Mouse (Mus musculus): ENCODE data around the gene Adamts1.

The Adamts1 gene

DNA sequence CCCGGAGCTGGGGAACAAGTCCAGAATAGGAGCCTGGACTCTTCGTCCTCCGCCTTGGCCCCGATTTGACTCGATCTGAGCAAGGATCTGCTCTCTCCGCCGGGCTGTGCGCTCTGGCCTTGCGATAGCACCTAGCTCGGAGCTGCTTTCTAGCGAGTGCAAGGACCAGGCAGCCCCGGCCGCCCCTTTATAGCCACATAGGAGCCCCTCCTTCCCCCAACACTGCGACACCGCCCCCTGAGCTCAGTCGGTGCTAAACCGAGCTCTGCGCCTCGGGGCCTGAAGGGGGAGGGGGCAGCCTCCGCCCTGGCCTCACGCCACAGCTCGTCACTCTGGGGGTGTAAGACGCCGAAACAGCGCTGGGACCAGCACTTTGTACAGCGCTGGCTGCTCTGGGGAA is at the start of gene Adamts1:
TSS of gene Adamts1 (minus strand) at position 160 of the 400 bp plus-strand sequence.
- peak; percentile 37 to 58 for DNase-seq

DNA sequence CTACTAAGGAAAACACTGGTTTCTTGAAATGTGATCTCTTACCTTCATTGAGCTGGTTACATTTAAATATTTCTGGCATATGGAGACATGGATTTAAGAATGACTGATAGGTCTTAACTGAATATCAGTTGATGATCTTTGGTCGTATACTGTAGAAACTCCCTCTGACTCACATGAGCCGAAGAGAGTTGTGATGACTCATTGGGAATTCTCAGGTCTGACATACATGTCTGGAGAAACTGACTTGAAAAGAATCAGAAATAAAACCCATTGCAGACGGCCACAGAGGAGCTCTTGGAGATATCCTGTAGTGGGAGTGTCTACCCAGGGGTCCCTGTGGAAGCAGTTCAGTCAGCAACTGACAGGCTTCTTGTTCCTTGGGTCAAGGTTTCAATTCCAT is 24.2 kb upstream of the Adamts1 start:
- DNase-seq = no peak

GRCm38 (mm10) chr16:85822330-85822916 is 19.5 kb upstream of the Adamts1 start:
- DNase-seq = no peak

- DNase-seq = no peak
These were observed 17.0 kb upstream of the Adamts1 start for GRCm38 (mm10) chr16:85819808-85820458.

- DNase-seq = no peak
These were observed 11.2 kb upstream of the Adamts1 start for GRCm38 (mm10) chr16:85814116-85814515.

DNA sequence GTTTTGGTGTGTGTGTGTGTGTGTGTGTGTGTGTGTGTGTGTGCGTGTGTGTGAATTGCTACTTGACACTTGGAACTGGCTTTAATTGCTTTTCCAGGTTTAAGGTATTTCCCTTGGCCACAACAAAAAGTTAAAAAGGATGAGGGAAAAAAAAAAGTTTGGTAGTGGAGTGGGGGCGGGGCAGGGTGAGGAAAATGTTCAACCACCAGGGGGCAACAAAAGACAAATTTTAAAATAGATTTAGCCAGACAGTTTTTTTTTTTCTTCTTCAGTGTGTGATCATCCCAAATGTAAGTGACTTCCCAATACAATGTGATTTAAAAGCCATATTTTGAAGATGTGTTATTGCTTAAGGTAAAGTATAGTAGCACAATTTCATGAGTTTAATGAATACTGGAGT is 4.7 kb upstream of the Adamts1 start:
- peak in 1 of 2 experiments; percentile 54 for DNase-seq

DNA sequence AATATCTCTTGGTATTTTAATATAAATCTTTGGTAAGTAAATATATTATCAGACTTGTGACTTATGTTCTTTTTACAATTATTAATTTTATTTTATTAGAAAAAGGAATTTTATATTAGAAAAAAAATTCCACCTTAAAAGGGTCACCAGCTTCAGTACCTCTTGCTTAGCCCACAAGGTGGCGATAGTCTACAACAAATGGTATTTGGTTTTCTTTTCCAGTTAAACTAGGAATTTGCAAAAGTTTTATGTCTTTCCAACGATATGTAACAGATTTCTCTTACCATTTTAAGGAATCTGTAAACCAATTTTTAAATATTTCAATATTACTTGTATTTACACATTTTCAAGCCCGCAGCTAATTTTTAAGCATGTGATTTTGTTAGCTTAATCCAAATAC is 4.2 kb upstream of the Adamts1 start:
- peak; percentile 54 to 64 for DNase-seq

DNA sequence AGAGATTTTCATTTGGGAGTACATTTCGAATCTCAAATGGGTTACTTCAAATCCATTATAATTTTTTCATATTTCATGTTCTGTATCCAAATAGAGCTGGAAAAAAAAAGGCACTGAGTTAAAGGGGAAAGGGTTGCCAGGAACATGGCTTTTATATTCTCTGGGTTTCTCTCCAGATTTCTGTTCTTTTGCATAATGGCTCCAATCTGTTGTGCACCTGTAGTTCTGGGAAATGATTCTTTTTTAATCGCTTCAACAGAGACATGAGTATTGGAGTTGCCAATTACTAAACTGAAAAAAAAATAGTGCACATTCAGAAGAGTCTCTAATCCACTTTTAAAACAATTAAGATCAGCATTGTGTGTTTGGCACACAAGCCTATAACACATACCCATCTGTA is 2.7 kb upstream of the Adamts1 start:
- no peak for DNase-seq

- peak; percentile 28 to 39 for DNase-seq
These were observed 969 bp upstream of the Adamts1 start for GRCm38 (mm10) chr16:85803613-85804551.

GRCm38 (mm10) chr16:85801971-85802811 is 722 bp downstream of the Adamts1 start:
- peak; percentile 21 to 48 for DNase-seq

GRCm38 (mm10) chr16:85801252-85801651 is 1.7 kb downstream of the Adamts1 start:
- peak; percentile 67 to 76 for DNase-seq

DNA sequence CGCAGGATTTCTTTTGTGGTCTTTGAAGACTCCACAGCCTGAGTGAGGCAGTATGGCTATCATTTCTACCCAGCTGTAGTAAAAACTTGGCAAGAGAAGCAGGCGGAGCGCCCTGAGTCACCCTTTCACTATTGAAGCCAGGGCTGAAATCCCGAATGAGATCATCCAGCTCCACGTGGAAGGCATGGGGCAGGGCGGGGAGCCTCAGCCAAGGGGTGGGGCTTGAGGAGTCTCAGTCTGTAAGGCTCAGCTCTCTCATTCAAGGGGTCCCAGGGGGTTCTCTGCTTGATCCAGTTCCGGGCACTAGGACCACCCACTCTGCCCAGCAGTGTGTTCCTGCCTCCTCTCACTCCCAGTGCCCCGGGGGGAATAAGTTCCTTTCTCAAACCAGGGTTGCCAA is 2.2 kb downstream of the Adamts1 start:
- peak; percentile 70 to 76 for DNase-seq

- DNase-seq = no peak
These were observed 2.9 kb downstream of the Adamts1 start for GRCm38 (mm10) chr16:85799971-85800370.

DNA sequence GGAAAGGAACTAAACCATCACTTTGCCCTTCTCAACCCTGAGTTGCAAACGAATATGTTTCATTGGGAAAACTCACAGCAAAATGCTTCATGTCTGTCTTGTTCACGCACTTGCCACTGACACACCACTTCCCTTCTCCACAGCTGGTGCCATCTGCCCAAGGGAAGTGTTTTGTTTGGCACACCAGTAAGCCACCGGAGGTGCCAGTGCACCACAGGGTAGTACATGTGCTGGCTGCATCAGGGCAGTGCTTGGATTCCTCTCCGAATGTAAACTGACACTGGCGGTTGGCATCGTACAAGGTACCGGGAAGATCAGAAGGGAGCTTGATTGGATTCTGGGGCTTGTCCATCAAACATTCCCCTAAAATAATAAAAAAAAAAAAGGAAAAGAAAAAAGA is 4.6 kb downstream of the Adamts1 start:
- no peak for DNase-seq

GRCm38 (mm10) chr16:85797161-85797560 is 5.8 kb downstream of the Adamts1 start:
- DNase-seq = no peak

DNA sequence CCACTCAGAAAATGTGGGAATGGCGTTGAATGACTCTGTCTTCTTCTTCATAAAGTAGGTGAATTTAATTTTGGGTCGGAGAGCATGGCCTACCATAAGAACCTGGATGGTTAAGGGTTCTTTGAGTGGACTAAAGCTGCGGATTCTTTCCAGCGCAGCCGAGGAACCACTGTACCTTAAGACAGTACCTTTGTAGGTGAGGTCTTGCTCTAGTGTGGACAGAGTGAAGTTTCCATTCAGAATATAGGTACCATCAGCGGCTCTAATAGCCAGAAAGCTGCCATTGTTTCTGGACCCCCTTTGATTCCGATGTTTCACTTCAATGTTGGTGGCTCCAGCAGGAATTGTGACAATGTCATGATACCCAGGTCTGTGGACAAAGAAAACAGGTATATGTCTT is 7.2 kb downstream of the Adamts1 start:
- no peak for DNase-seq

GRCm38 (mm10) chr16:85793166-85793830 is 9.6 kb downstream of the Adamts1 start:
- DNase-seq = no peak

DNA sequence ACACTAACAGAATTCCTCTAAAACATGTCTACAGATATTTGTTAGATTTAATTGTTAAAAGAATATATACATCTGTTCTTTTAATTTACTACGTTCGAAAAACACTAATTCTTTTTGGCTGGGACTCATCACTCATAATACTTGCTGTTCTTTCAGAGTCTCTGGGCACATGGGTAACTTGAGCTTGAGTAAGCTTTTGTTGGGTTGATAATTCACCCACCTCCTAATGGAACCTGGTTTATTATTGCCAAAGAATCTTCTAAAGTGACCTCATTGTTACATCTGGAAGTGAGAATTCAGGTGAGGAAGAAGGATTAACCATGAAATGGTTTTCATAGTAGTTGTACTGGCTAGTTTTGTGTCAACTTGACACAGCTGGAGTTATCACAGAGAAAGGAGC is 21.8 kb downstream of the Adamts1 start:
- DNase-seq = no peak

DNA sequence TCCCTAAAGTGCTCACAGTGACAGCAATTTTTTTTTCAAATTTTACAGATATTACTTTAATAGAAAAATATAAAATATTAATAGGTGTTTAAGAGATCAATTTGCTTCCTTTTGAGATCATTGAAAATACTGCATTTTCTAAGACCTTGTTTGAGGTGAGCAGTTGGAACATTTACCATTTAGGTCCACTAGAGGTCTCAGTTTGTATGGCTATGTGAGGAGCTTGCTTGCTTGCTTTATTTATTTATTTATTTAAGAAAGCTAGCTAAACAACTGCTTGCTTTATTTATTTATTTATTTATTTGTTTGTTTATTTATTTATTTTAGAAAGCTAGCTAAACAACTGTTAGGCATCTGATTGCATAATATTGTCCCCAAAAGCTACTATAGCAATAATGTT is 23.1 kb downstream of the Adamts1 start:
- DNase-seq = no peak

DNA sequence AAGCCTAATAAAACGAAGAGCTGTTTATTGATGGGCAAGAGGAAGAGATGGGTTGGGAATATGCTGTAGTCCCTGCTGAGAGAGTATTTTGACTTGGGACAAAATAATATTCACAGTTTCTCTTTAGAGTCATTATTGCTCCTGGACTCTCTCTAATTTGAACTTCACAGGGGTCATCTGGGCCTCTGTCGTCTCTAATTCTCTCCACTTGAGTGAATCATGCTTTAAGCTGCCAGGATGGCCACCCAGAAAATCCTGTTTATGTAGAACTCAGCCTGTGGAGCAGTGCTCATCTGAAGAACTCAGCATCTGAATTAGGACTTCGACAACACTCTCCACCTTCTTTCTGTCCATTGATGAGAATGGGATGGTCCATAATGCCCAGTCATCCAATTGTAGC is 30.6 kb downstream of the Adamts1 start:
- no peak for DNase-seq

GRCm38 (mm10) chr16:85767341-85767740 is 35.6 kb downstream of the Adamts1 start:
- DNase-seq = no peak

DNA sequence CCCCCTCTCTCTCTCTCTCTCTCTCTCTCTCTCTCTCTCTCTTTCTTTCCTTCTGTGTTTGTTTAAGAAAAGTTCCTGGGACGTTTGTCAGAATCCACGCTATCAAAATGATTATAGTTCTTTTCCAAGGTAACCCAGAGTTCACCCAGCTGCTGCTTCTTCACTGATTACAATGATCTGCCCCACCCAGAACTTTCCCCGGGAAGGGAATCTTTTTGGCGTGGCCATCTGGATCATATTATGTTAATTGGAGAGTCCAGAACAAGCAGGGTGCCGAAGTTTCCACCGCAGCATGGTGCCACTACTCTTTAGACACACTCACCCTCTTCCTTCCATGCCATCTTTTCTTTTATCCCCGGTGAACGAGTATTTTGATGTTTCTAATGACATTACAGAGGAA is 37.2 kb downstream of the Adamts1 start:
- no peak for DNase-seq
